In genomic region chr9:89695143-89695542, GRCm38 (mm10) we compare ENCODE assay signal across 24 mouse cellular contexts. TPM values are rescaled to one million over a fixed set of nuclear protein-coding genes. Genes with fewer than 3 reads are reported as not detected.
"Had no signal": no experiment of that assay in that cellular context is flagged by ENCODE, and none has a peak within 500 bp of the region (broad histone marks: within the 10 kb centered on the region; RNA-seq: fewer than 3 reads in every experiment).

No protein-coding gene starts in this region.

- H3K4me3 ChIP-seq: liver, embryonic 15.5 days; midbrain, embryonic 10.5 days; midbrain, embryonic 12.5 days; myocyte; neural tube, embryonic 13.5 days; neural tube, embryonic 15.5 days; stomach, embryonic 15.5 days had no signal

- ATAC-seq: liver, postnatal 0 days; midbrain, embryonic 16.5 days had no signal

- H3K4me1 ChIP-seq: midbrain, embryonic 10.5 days; midbrain, embryonic 12.5 days; neural tube, embryonic 13.5 days; neural tube, embryonic 15.5 days; stomach, embryonic 15.5 days had no signal

- DNase-seq: liver, postnatal 0 days; lung, embryonic 14.5 days; lung, postnatal 10 days; lung, postnatal 4 days; midbrain, embryonic 14.5 days; retina, postnatal 1 day; right cerebral cortex, adult 18-20 months; right cerebral cortex, postnatal 25 days; thymus, adult 2 months; thymus, postnatal 36 days had no signal

RNA-seq across cellular contexts. Expression of gene Ankrd34c, which starts 43.1 kb away (rescaled TPM):
- total RNA-seq: megakaryocyte-erythroid progenitor cell, adult 5-6 weeks had no signal
- polyA plus RNA-seq: liver, embryonic 15.5 days; liver, postnatal 0 days; lung, embryonic 14.5 days; lung, embryonic 16.5 days; midbrain, embryonic 10.5 days; midbrain, embryonic 12.5 days; myocyte; neural tube, embryonic 11.5 days; spleen, adult 2 months; stomach, embryonic 15.5 days; stomach, postnatal 0 days; testis, adult 2 months; thymus, adult 2 months had no signal
